Mouse (Mus musculus) intestine, embryonic 14.5 days (tissue): ENCODE results near the gene Slc35f2. TPM values are rescaled to one million over a fixed set of nuclear protein-coding genes. Genes with fewer than 3 reads are reported as not detected.
A peak's percentile ranks its signal among the peaks of the same experiment; 100 is the strongest.

Experiments used
- ATAC-seq: fragments of 200-750 bp; cut with Nextera tagmentation; replicated peaks from 2 replicates; pipeline ENCODE4 v1.8.0; 2017; ENCODE audit warnings: low read depth, moderate number of reproducible peaks, moderate TSS enrichment, moderate library complexity; ENCODE audit not compliant: low FRiP score, low TSS enrichment
- DNase-seq: peaks from one replicate; pipeline ENCODE4 v3.0.0-alpha.2; 2018; ENCODE audit warnings: low spot score
- H3K27ac ChIP-seq: fragments of 300-500 bp; sonication (generic); 2 replicates; pipeline ENCODE4 v1.5.1; 2014; ENCODE audit warnings: low read depth, mild to moderate bottlenecking, control low read depth
- H3K27me3 ChIP-seq: fragments of 300-500 bp; sonication (generic); replicated peaks from 2 replicates; pipeline ENCODE4 v1.6.1; 2014; ENCODE audit warnings: low read length, control low read depth; ENCODE audit not compliant: control insufficient read depth, insufficient read depth
- H3K36me3 ChIP-seq: fragments of 300-500 bp; sonication (generic); 2 replicates; pipeline ENCODE4 v1.6.1; 2014; ENCODE audit warnings: low read length, control low read depth; ENCODE audit not compliant: control insufficient read depth, insufficient read depth
- H3K4me1 ChIP-seq: fragments of 300-500 bp; sonication (generic); replicated peaks from 2 replicates; pipeline ENCODE4 v1.6.1; 2014; ENCODE audit warnings: low read length, control low read depth, mixed read lengths; ENCODE audit not compliant: control insufficient read depth, insufficient read depth
- H3K4me2 ChIP-seq: fragments of 300-500 bp; sonication (generic); 2 replicates; pipeline ENCODE4 v1.6.1; 2014; ENCODE audit warnings: low read length
- H3K4me3 ChIP-seq: fragments of 300-500 bp; sonication (generic); 2 replicates; pipeline ENCODE4 v1.5.1; 2014; ENCODE audit warnings: low read depth, low read length, control low read depth, mixed read lengths
- H3K9ac ChIP-seq: fragments of 300-500 bp; sonication (generic); 2 replicates; pipeline ENCODE4 v1.6.1; 2014; ENCODE audit warnings: mild to moderate bottlenecking, low read length
- H3K9me3 ChIP-seq: fragments of 300-500 bp; sonication (generic); 2 replicates; pipeline ENCODE4 v1.6.1; 2016; ENCODE audit warnings: low read length, control low read depth; ENCODE audit not compliant: control insufficient read depth
- WGBS: fragments of 180-500 bp; shearing (Covaris S2); extraction: QIAGEN DNeasy Blood & Tissue Kit; methylation state at CpG from one replicate; pipeline ENCODE4 v1.1.7; 2014; 5-methylcytosine and 5-hydroxymethylcytosine counted together
- polyA plus RNA-seq: library from polyadenylated mRNA; unstranded; fragments of >200 nt; fragmentation: Nextera tagmentation; extraction: Ambion mirVana; gene quantifications from 2 replicates; pipeline ENCODE4 v1.2.1, GENCODE M21; 2014

Slc35f2 gene
- 13.2 and 13.7 TPM in 2 replicates for polyA plus RNA-seq

DNA sequence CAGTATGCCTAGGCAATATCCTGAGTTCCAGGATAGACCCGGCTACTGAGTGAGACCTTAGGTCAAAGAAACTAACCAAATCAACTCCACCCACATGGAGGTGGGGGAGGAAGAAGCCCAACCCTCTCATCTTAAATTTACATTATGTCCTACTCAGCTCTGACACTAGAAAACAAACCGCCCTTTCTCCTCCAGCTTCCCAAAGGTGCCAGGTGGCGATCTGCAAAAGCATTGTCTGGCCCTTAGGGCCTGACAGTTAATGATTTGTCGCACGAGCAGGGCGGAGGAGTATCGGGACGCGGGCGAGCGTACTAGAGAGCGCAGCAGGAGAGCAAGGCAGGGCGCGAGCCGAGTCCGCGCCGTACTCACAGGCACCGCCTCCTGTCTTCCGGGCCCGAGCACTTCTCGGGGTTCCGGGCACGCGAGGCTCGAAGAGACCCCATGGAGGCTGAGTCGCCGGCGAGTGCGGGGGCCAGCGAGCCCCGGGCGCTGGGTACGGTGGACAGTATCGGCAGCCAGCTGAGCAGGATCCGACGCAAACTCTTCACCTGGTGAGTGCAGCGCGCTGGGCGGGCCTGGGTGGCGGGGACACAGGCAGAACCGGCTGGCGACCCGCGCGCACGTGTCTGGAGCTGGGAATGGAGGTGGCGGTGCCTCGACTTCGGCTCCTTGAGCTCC is at the start of gene Slc35f2:
TSS of gene Slc35f2 (plus strand) at position 195 of the 678 bp plus-strand sequence.
- H3K27ac ChIP-seq, result no peak within 1 kb of the TSS

DNA sequence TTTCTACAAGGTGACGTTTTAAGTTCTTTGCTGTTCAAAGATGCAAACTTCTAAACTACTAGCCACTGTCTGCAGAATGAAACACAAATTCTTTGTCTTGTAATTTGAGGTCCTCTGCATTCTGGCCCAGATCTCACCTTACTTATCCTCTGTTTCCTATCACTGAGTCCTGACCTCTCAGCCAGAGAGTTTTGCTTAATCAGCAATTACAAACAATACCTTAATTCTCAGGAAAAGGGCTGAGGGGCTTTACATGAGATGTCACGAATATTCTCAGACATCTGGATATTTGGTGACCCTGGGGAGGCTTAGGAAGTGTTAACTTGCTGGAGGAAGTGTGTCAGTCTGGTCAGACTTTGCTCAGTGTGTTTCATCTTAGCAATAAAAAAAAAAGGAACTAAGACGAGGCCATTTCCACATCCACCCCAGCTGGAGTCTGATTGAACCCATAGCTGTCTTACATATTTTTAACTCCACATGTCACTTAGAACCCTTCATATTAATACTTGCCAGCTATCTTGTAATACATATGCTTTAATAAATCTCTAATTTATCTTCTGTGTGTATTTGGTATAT is 30.4 kb upstream of the Slc35f2 start:
- Histone ChIP-seq H3K4me1 (no peaks in the 10 kb centered on the region), H3K9ac (no peak overlapping the region), H3K4me2 (no peak overlapping the region), H3K27ac (no peak overlapping the region), H3K4me3 (no peak overlapping the region), H3K36me3 (no peaks in the 10 kb centered on the region), H3K9me3 (no peaks in the 10 kb centered on the region), H3K27me3 (no peaks in the 10 kb centered on the region)
- 40% methylated on average over 3 of the region's 3 CpGs for whole genome bisulfite sequencing
- DNase-seq, result no peak
- no peak for ATAC-seq

More for the DNA sequence above, at the start of gene Slc35f2:
- Histone ChIP-seq H3K9ac (peak within 1 kb of the TSS; percentile 51), H3K36me3 (no peaks in the 10 kb centered on the region), H3K27me3 (peaks cover 15% of the 10 kb centered on the region), H3K4me2 (peak within 1 kb of the TSS; percentile 94), H3K4me1 (0 out of 2 replicates have a peak, but pooled peaks cover 4% of the 10 kb centered on the region), H3K4me3 (peak within 1 kb of the TSS; percentile 56), H3K9me3 (0 out of 2 replicates have a peak, but pooled peaks cover 4% of the 10 kb centered on the region)
- under 1% methylated on average over 49 of the region's 50 CpGs for WGBS
- ATAC-seq (peak; percentile 91), DNase-seq (peak; percentile 86)

DNA sequence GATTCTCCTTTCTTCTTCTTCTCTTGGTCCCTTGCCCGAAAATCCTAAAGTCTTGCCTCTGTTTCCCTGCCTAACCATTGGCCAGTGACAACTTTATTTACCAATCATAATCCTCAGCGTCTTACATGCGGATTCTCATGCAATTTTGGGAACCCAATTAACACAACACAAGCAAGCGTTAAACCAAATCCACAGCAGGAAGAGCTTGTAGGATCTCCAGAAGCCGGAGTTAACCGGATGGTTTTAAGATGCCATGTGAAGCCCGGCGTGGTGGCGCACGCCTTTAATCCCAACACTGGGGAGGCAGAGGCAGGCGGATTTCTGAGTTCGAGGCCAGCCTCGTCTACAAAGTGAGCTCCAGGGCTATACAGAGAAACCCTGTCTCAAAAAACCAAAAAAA is 20.9 kb upstream of the Slc35f2 start:
- no peak overlapping the region for H3K4me2 ChIP-seq
- 89% methylated on average over 13 of the region's 13 CpGs for WGBS
- no peak overlapping the region for H3K4me3 ChIP-seq
- no peaks in the 10 kb centered on the region for H3K4me1 ChIP-seq
- no peaks in the 10 kb centered on the region for H3K9me3 ChIP-seq
- no peaks in the 10 kb centered on the region for H3K27me3 ChIP-seq
- no peak overlapping the region for H3K9ac ChIP-seq
- ATAC-seq (no peak), DNase-seq (no peak)
- H3K36me3 ChIP-seq, result no peaks in the 10 kb centered on the region
- no peak overlapping the region for H3K27ac ChIP-seq

DNA sequence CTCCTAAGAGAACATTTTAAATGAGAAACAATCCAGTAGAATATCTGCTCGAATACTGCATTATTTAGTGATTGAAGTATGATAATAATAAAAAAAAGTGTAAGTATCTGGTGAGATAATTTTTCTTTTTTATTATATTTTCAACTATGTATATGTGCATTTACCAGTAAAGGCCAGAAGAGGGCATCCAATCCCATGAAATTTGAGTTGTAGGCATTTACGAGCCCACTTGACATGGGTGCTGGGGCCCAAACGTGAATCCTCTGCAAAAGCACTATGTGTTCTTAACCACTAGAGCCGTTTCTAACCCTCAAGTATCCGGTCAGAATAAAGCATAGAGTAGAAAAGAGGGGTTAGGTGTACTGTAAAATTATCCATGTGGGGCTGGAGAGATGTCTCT is 20.4 kb upstream of the Slc35f2 start:
- no peak for DNase-seq
- H3K27me3 ChIP-seq, result no peaks in the 10 kb centered on the region
- H3K27ac ChIP-seq, result no peak overlapping the region
- WGBS, result 49% methylated on average over 5 of the region's 5 CpGs
- H3K4me2 ChIP-seq, result no peak overlapping the region
- H3K4me3 ChIP-seq, result no peak overlapping the region
- no peak for ATAC-seq
- no peaks in the 10 kb centered on the region for H3K36me3 ChIP-seq
- no peaks in the 10 kb centered on the region for H3K4me1 ChIP-seq
- no peaks in the 10 kb centered on the region for H3K9me3 ChIP-seq
- H3K9ac ChIP-seq, result no peak overlapping the region

GRCm38 (mm10) chr9:53754801-53755200 is 16.5 kb upstream of the Slc35f2 start:
- H3K27ac ChIP-seq, result no peak overlapping the region
- H3K4me3 ChIP-seq, result no peak overlapping the region
- no peaks in the 10 kb centered on the region for H3K27me3 ChIP-seq
- ATAC-seq (no peak), DNase-seq (no peak)
- no peak overlapping the region for H3K4me2 ChIP-seq
- H3K9ac ChIP-seq, result no peak overlapping the region
- no peaks in the 10 kb centered on the region for H3K9me3 ChIP-seq
- no peaks in the 10 kb centered on the region for H3K4me1 ChIP-seq
- no peaks in the 10 kb centered on the region for H3K36me3 ChIP-seq

DNA sequence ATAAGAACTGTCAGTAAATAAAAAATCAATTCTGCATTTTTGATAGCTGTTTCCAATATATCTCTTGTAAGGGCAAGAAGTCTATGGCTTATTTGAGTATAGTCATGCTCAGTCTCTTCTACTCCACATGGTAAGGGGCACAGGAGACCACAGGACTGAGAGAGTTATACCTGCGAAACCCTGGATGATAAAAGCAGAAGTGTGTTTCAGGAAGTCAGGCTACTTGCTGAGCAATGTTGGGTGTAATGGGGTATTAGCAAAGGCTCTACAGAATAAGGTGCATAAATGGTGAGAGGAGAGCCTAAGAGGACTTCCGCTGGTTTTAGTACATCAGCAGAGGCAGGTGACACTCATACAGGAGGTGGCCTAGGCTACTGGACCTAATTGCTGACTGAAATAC is 13.2 kb upstream of the Slc35f2 start:
- ATAC-seq, result no peak
- no peaks in the 10 kb centered on the region for H3K36me3 ChIP-seq
- no peaks in the 10 kb centered on the region for H3K27me3 ChIP-seq
- no peaks in the 10 kb centered on the region for H3K9me3 ChIP-seq
- WGBS, result 93% methylated on average over 2 of the region's 2 CpGs
- no peaks in the 10 kb centered on the region for H3K4me1 ChIP-seq
- no peak for DNase-seq
- no peak overlapping the region for H3K27ac ChIP-seq
- H3K4me3 ChIP-seq, result no peak overlapping the region
- no peak overlapping the region for H3K4me2 ChIP-seq
- no peak overlapping the region for H3K9ac ChIP-seq

DNA sequence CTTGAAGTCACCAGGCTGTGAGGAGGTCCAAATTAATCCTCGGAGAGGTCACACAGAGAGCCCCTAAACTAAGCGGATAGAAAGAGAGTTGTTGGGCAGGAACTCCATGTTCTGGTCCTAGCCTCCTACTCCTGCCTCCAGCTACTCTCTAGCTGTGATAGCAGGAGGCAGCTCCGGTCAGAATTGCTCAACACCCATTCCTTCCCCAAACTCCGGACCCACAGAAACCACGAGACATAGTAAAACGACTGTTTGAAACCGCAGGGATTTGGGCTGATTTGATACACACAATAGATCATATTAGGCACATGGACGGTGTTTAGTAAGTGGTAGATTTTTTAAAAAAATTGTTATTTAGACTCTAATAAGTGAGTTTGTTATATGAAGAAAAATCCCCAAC is 6.6 kb upstream of the Slc35f2 start:
- H3K4me1 ChIP-seq, result no peaks in the 10 kb centered on the region
- 88% methylated on average over 8 of the region's 8 CpGs for WGBS
- no peak overlapping the region for H3K4me3 ChIP-seq
- ATAC-seq, result no peak
- no peak overlapping the region for H3K4me2 ChIP-seq
- no peaks in the 10 kb centered on the region for H3K36me3 ChIP-seq
- 0 out of 2 replicates have a peak, but pooled peaks cover 4% of the 10 kb centered on the region for H3K9me3 ChIP-seq
- no peak overlapping the region for H3K27ac ChIP-seq
- H3K9ac ChIP-seq, result no peak overlapping the region
- DNase-seq, result no peak
- no peaks in the 10 kb centered on the region for H3K27me3 ChIP-seq

- Histone ChIP-seq H3K36me3 (no peaks in the 10 kb centered on the region), H3K4me3 (no peak overlapping the region), H3K27me3 (peaks cover 15% of the 10 kb centered on the region), H3K9me3 (0 out of 2 replicates have a peak, but pooled peaks cover 4% of the 10 kb centered on the region), H3K4me2 (no peak overlapping the region), H3K27ac (no peak overlapping the region), H3K4me1 (0 out of 2 replicates have a peak, but pooled peaks cover 4% of the 10 kb centered on the region), H3K9ac (no peak overlapping the region)
- WGBS, result 83% methylated on average over 5 of the region's 5 CpGs
- DNase-seq (no peak), ATAC-seq (no peak)
Measured at GRCm38 (mm10) chr9:53768486-53768885, 2.9 kb upstream of the Slc35f2 start.
